Mouse (Mus musculus): ENCODE data around the gene Rnf41. TPM values are rescaled to one million over a fixed set of nuclear protein-coding genes. Genes with fewer than 3 reads are reported as not detected.

Gene Rnf41
- total and polyA plus RNA-seq, 3 experiments, result 27.4 to 28.1 TPM; not detected in 1

GRCm38 (mm10) chr10:128424604-128425003 lies 13.1 kb downstream of the Rnf41 start (continued):
- TF ChIP-seq ZKSCAN1 (IDR thresholded peaks at IDR 0.05; ENCODE audit: low read depth, low read length) (no peak), HCFC1 (IDR thresholded peaks at IDR 0.05; ENCODE audit: low read depth, low read length) (peak; percentile 74), JUND (IDR thresholded peaks at IDR 0.05; ENCODE audit: low read depth, low read length) (no peak), ELF1 (IDR thresholded peaks at IDR 0.05; ENCODE audit: low read depth, low read length) (peak; percentile 77), EP300 (IDR thresholded peaks at IDR 0.05; ENCODE audit: low read depth in 1 of 2, low read length in 2 of 2) (peak; percentile 21 to 68; a peak in 3 of 4 replicates), E2F4 (IDR thresholded peaks at IDR 0.05; ENCODE audit: borderline replicate concordance, low read depth, low read length) (no peak), GATA1 (IDR thresholded peaks at IDR 0.05; ENCODE audit: low read depth, low read length) (peak; percentile 16; the same call in 1 of the 2 replicates), KAT2A (conservative IDR thresholded peaks at IDR 0.05; ENCODE audit: low read depth, low read length) (no peak; the same call in 1 of the 2 replicates), POLR2A (IDR thresholded peaks at IDR 0.05; ENCODE audit: control insufficient read depth in 1 of 2, insufficient read depth in 1 of 2, low read depth in 1 of 2, low read length in 2 of 2, poor library complexity in 1 of 2) (peak in 1 of 2 experiments; percentile 42; a peak in 1 of 4 replicates)

DNA sequence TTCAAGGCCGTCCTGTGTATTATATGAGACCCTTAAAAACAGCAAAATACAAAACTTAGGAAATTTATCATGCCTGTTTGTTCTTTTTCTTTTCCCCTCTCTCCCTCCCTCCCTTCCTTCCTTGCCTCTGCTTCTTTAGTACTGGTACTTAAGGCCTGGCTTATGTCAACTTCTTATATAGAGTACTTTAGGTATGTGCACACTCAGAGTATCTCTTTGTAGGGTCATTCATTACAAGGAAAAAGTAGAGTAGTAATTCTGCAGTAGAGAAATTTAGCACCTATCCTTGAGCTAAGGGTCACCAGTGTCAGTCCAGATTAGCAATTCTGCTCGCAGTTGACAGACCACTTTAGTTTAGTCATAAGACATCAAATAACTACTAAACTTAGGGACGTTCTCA lies 13.8 kb downstream of the Rnf41 start:
- no peak for TF ChIP-seq CTCF (IDR thresholded peaks at IDR 0.05 in 2 of 3, conservative IDR thresholded peaks at IDR 0.05 in 1 of 3; ENCODE audit: control insufficient read depth in 1 of 3, insufficient read depth in 1 of 3, low read depth in 2 of 3, low read length in 3 of 3, poor library complexity in 1 of 3, severe bottlenecking in 1 of 3)
- no peak for TF ChIP-seq MAX (IDR thresholded peaks at IDR 0.05; ENCODE audit: low read length)
- no peak for TF ChIP-seq TAL1 (IDR thresholded peaks at IDR 0.05; ENCODE audit: low read length)
- no peak for TF ChIP-seq TBP (IDR thresholded peaks at IDR 0.05; ENCODE audit: low read depth, low read length)
- no peak for TF ChIP-seq ZC3H11A (IDR thresholded peaks at IDR 0.05; ENCODE audit: low read depth, low read length)
- no peak for TF ChIP-seq ZKSCAN1 (IDR thresholded peaks at IDR 0.05; ENCODE audit: low read depth, low read length)
- no peak for TF ChIP-seq MXI1 (IDR thresholded peaks at IDR 0.05; ENCODE audit: low read depth, low read length)
- no peak for TF ChIP-seq ZNF384 (IDR thresholded peaks at IDR 0.05; ENCODE audit: low read depth, low read length)
- TF ChIP-seq EP300 (IDR thresholded peaks at IDR 0.05; ENCODE audit: low read depth in 1 of 2, low read length in 2 of 2), result no peak
- no peak for TF ChIP-seq GABPA (IDR thresholded peaks at IDR 0.05; ENCODE audit: low read depth, low read length)
- peak; percentile 21 for DNase-seq (ENCODE audit: low read depth, low spot score)
- Histone ChIP-seq H3K9me3 (replicated peaks; ENCODE audit: insufficient read depth, low read length) (no peaks in the 10 kb centered on the region), H3K9ac (ENCODE audit: control insufficient read depth, low read depth, low read length, poor library complexity, severe bottlenecking) (peak overlapping the region; percentile 53), H3K27ac (ENCODE audit: control insufficient read depth, low read depth, low read length) (peak overlapping the region; percentile 87), H3K4me3 (ENCODE audit: control insufficient read depth in 1 of 2, insufficient read depth in 1 of 2, low read depth in 2 of 2, low read length in 2 of 2) (peak overlapping the region in 1 of 2 experiments; percentile 17; a peak in 2 of 4 replicates), H3K79me2 (ENCODE audit: control insufficient read depth, insufficient read depth, low read length, poor library complexity) (no peaks in the 10 kb centered on the region), H3K27me3 (ENCODE audit: control insufficient read depth in 1 of 2, insufficient read depth in 2 of 2, low read length in 2 of 2) (no peaks in the 10 kb centered on the region), H3K36me3 (ENCODE audit: control insufficient read depth in 1 of 2, insufficient read depth in 2 of 2, low read length in 2 of 2) (peaks cover 12 to 20% of the 10 kb centered on the region in 2 experiments), H3K4me1 (ENCODE audit: control insufficient read depth in 1 of 2, insufficient read depth in 2 of 2, low read length in 2 of 2) (peaks cover 4 to 13% of the 10 kb centered on the region in 2 experiments)

GRCm38 (mm10) chr10:128429052-128429451 lies 17.6 kb downstream of the Rnf41 start:
- DNase-seq (ENCODE audit: low read depth, low spot score), result no peak
- H3K27ac ChIP-seq (ENCODE audit: control insufficient read depth, low read depth, low read length), result no peak overlapping the region
- TF ChIP-seq MYC (IDR thresholded peaks at IDR 0.05; ENCODE audit: low read depth, low read length) (no peak), SIN3A (IDR thresholded peaks at IDR 0.05; ENCODE audit: low read length) (no peak), MAFK (IDR thresholded peaks at IDR 0.05; ENCODE audit: borderline replicate concordance, low read depth, low read length) (no peak), RCOR1 (IDR thresholded peaks at IDR 0.05; ENCODE audit: low read depth, low read length) (no peak), ZKSCAN1 (IDR thresholded peaks at IDR 0.05; ENCODE audit: low read depth, low read length) (no peak), TCF12 (IDR thresholded peaks at IDR 0.05; ENCODE audit: low read depth, low read length) (no peak), POLR2A (IDR thresholded peaks at IDR 0.05; ENCODE audit: control insufficient read depth in 1 of 2, insufficient read depth in 1 of 2, low read depth in 1 of 2, low read length in 2 of 2, poor library complexity in 1 of 2) (no peak), JUND (IDR thresholded peaks at IDR 0.05; ENCODE audit: low read depth, low read length) (no peak), USF2 (IDR thresholded peaks at IDR 0.05; ENCODE audit: borderline replicate concordance in 1 of 2, insufficient read depth in 1 of 2, low read depth in 1 of 2, low read length in 2 of 2) (no peak), BHLHE40 (IDR thresholded peaks at IDR 0.05; ENCODE audit: borderline replicate concordance, low read depth, low read length) (no peak), MAX (IDR thresholded peaks at IDR 0.05; ENCODE audit: low read length) (no peak), ZMIZ1 (IDR thresholded peaks at IDR 0.05; ENCODE audit: low read depth, low read length) (no peak), POLR2AphosphoS2 (IDR thresholded peaks at IDR 0.05; ENCODE audit: low read length) (no peak), GATA1 (IDR thresholded peaks at IDR 0.05; ENCODE audit: low read depth, low read length) (no peak), MAZ (IDR thresholded peaks at IDR 0.05; ENCODE audit: low read depth, low read length) (no peak)
- no peak overlapping the region for H3K4me3 ChIP-seq (ENCODE audit: control insufficient read depth in 1 of 2, insufficient read depth in 1 of 2, low read depth in 2 of 2, low read length in 2 of 2)
- H3K9me3 ChIP-seq (replicated peaks; ENCODE audit: insufficient read depth, low read length), result no peaks in the 10 kb centered on the region
- peaks cover 4 to 10% of the 10 kb centered on the region in 2 experiments for H3K4me1 ChIP-seq (ENCODE audit: control insufficient read depth in 1 of 2, insufficient read depth in 2 of 2, low read length in 2 of 2)
- no peaks in the 10 kb centered on the region for H3K27me3 ChIP-seq (ENCODE audit: control insufficient read depth in 1 of 2, insufficient read depth in 2 of 2, low read length in 2 of 2)
- peaks cover 15 to 23% of the 10 kb centered on the region in 2 experiments for H3K36me3 ChIP-seq (ENCODE audit: control insufficient read depth in 1 of 2, insufficient read depth in 2 of 2, low read length in 2 of 2)
- no peak overlapping the region for H3K9ac ChIP-seq (ENCODE audit: control insufficient read depth, low read depth, low read length, poor library complexity, severe bottlenecking)
- no peaks in the 10 kb centered on the region for H3K79me2 ChIP-seq (ENCODE audit: control insufficient read depth, insufficient read depth, low read length, poor library complexity)

Measured in MEL (cell line).